Mouse (Mus musculus) bone marrow macrophage, adult 2 months (primary cell): ENCODE data around the gene Ppib.

ENCODE experiments used
- CTCF ChIP-seq: IDR thresholded peaks from 2 replicates; pipeline ENCODE4 v1.5.1; 2012; ENCODE audit warnings: low read depth, mild to moderate bottlenecking, low read length, moderate library complexity
- POLR2A ChIP-seq: IDR thresholded peaks from 2 replicates; pipeline ENCODE4 v1.6.1; 2012; ENCODE audit warnings: mild to moderate bottlenecking, low read depth, low read length, borderline replicate concordance

- no peak for TF ChIP-seq POLR2A
- TF ChIP-seq CTCF: no peak
Observed at GRCm38 (mm10) chr9:66078493-66078892, 18.5 kb downstream of the Ppib start.
